Mouse (Mus musculus) central nervous system, embryonic 14 days (tissue): Measurements from ENCODE around the gene Nhlrc2. TPM values are rescaled to one million over a fixed set of nuclear protein-coding genes. Genes with fewer than 3 reads are reported as not detected.

Experiments
- polyA plus RNA-seq: library from polyadenylated mRNA; depleted of rRNA; stranded (reverse); fragments of >200 nt; gene quantifications from 2 replicates; pipeline ENCODE4 v1.2.3, GENCODE M21; 2012; rRNA removed

Gene Nhlrc2
- polyA plus RNA-seq = 12.1 and 13.2 TPM in 2 replicates

GRCm38 (mm10) chr19:56548230-56549032, at the start of gene Nhlrc2:
Gene Nhlrc2 (plus strand): TSS chr19:56548261.

GRCm38 (mm10) chr19:56547456-56548229, 418 bp upstream of the Nhlrc2 start, which contains the start of gene Dclre1a:
Gene Dclre1a (minus strand): TSS chr19:56548222.

Other genes starting within 250 kb of the Nhlrc2 start
- 0.41 and 0.85 TPM in 2 replicates for gene Nrap, start 158.2 kb upstream of the Nhlrc2 start, polyA plus RNA-seq
- gene Casp7, start 151.1 kb upstream of the Nhlrc2 start, polyA plus RNA-seq = 11.1 and 12.6 TPM in 2 replicates
- gene Plekhs1, start 86.6 kb upstream of the Nhlrc2 start, polyA plus RNA-seq = 0.20 and 0.28 TPM in 2 replicates
- 10.7 TPM in 2 replicates for gene Dclre1a, start within 50 bp of the Nhlrc2 start, polyA plus RNA-seq
- gene Adrb1, start 173.9 kb downstream of the Nhlrc2 start, polyA plus RNA-seq = 1.5 and 1.8 TPM in 2 replicates